ENCODE assay signal across 10 mouse cellular contexts in the genomic region with DNA sequence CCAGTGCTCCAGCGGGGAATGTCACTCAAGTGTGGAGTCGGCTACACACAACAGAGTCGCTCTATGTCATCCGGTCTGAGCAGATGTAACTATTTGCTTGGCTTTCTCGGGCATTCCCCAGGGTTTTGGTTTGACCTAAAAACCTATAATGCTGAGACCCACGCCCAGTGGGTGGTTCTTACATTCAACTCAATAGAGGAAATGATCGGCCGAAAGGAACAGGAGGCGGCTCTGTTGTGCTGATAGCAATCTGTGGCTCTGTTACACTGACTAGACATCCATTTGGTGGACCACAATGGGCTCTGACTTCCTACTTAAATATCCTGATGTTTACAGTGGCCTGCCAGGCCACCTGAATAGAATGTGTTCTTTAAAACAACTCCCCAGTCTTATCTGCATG. TPM values are rescaled to one million over a fixed set of nuclear protein-coding genes. Genes with fewer than 3 reads are reported as not detected.
DNase-seq lines count a peak whose midpoint lies in the region; ATAC-seq lines count a peak whose summit lies in the region.
"Had no signal": no experiment of that assay in that cellular context is flagged by ENCODE, and none has a peak within 500 bp of the region (broad histone marks: within the 10 kb centered on the region; RNA-seq: fewer than 3 reads in every experiment).

No protein-coding gene starts in this region.

- no peak for DNase-seq in kidney, adult 11 months
- peak; percentile 14 for DNase-seq in c-Kit-positive CD71-negative TER-119-negative erythroid progenitor cells, embryonic 14.5 days (ENCODE audit: low read depth)
- peak; percentile 66 for DNase-seq in naive thymus-derived CD4-positive, alpha-beta T cell, adult 2 months (ENCODE audit: low read depth)
- no peak for DNase-seq in right cerebral cortex, adult 18-20 months
- no peak for DNase-seq in cerebellum, postnatal 4 days (ENCODE audit: low spot score in 2 of 2)
- DNase-seq in neural tube, embryonic 10.5 days (ENCODE audit: extremely low spot score, low spot score): no peak

- no peak for ATAC-seq in kidney, embryonic 15.5 days (replicated peaks; ENCODE audit: low FRiP score)
- ATAC-seq in intestine, embryonic 16.5 days: peak; percentile 48; the same call in 1 of the 2 replicates

- no peaks in the 10 kb centered on the region for H3K4me1 ChIP-seq in kidney, embryonic 15.5 days
- H3K4me1 ChIP-seq in intestine, embryonic 16.5 days (ENCODE audit: control insufficient read depth, insufficient read depth, low read length): no peaks in the 10 kb centered on the region
- H3K4me1 ChIP-seq: neural tube, embryonic 13.5 days had no signal

- no peaks in the 10 kb centered on the region for H3K27me3 ChIP-seq in kidney, embryonic 15.5 days
- H3K27me3 ChIP-seq in intestine, embryonic 16.5 days (replicated peaks; ENCODE audit: control insufficient read depth, insufficient read depth, low read length): no peaks in the 10 kb centered on the region
- H3K27me3 ChIP-seq: limb, embryonic 12.5 days; neural tube, embryonic 13.5 days had no signal

- peak overlapping the region; percentile 62 for H3K27ac ChIP-seq in kidney, embryonic 15.5 days
- no peak overlapping the region for H3K27ac ChIP-seq in intestine, embryonic 16.5 days (ENCODE audit: low read length)

- WGBS in kidney, embryonic 15.5 days: 68% methylated on average over 9 of the region's 9 CpGs
- 73% methylated on average over 9 of the region's 9 CpGs for WGBS in intestine, embryonic 16.5 days

- no peak overlapping the region for H3K9ac ChIP-seq in kidney, embryonic 15.5 days
- no peak overlapping the region for H3K9ac ChIP-seq in intestine, embryonic 16.5 days (ENCODE audit: low read depth, low read length)
- H3K9ac ChIP-seq: limb, embryonic 12.5 days; neural tube, embryonic 13.5 days had no signal

- H3K36me3 ChIP-seq in kidney, embryonic 15.5 days: no peaks in the 10 kb centered on the region
- H3K36me3 ChIP-seq in intestine, embryonic 16.5 days (ENCODE audit: control insufficient read depth, insufficient read depth, low read length): no peaks in the 10 kb centered on the region
- H3K36me3 ChIP-seq: limb, embryonic 12.5 days; neural tube, embryonic 13.5 days had no signal

- H3K4me2 ChIP-seq in kidney, embryonic 15.5 days: no peak overlapping the region
- no peak overlapping the region for H3K4me2 ChIP-seq in intestine, embryonic 16.5 days (ENCODE audit: low read depth, low read length)
- H3K4me2 ChIP-seq: limb, embryonic 12.5 days; neural tube, embryonic 13.5 days had no signal

- H3K4me3 ChIP-seq in kidney, embryonic 15.5 days (replicated peaks): peak overlapping the region; percentile 2; the same call in 1 of the 2 replicates
- no peak overlapping the region for H3K4me3 ChIP-seq in intestine, embryonic 16.5 days (ENCODE audit: low read length)
- H3K4me3 ChIP-seq: limb, embryonic 12.5 days; neural tube, embryonic 13.5 days had no signal

- no peaks in the 10 kb centered on the region for H3K9me3 ChIP-seq in kidney, embryonic 15.5 days (replicated peaks)
- H3K9me3 ChIP-seq in intestine, embryonic 16.5 days (ENCODE audit: control insufficient read depth, low read length): no peaks in the 10 kb centered on the region
- H3K9me3 ChIP-seq: limb, embryonic 12.5 days; neural tube, embryonic 13.5 days had no signal

RNA-seq across cellular contexts. Expression of a gene that starts 4.4 kb away (rescaled TPM):
- polyA plus RNA-seq in kidney, embryonic 15.5 days (2015; fragmentation: Nextera tagmentation; extraction: Ambion mirVana): 0.66 and 1.1 TPM in 2 replicates
- polyA plus RNA-seq in intestine, embryonic 16.5 days (2015; fragmentation: Nextera tagmentation; extraction: Ambion mirVana): 0.66 and 0.67 TPM in 2 replicates

Comparison
In these comparisons a context has a peak if more than half of its experiments do, and no peak if none do; other contexts are left out.
1. DNase-seq: peak in c-Kit-positive CD71-negative TER-119-negative erythroid progenitor cells, embryonic 14.5 days (single experiment) and naive thymus-derived CD4-positive, alpha-beta T cell, adult 2 months (single experiment); none in kidney, adult 11 months (single experiment), right cerebral cortex, adult 18-20 months (single experiment), cerebellum, postnatal 4 days (0 of 2) and neural tube, embryonic 10.5 days (single experiment).